Mouse (Mus musculus): ENCODE results near the gene Gm20890. TPM values are rescaled to one million over a fixed set of nuclear protein-coding genes. Genes with fewer than 3 reads are reported as not detected.
"Not testable (repeated sequence)": the region's sequence is repeated elsewhere in the genome, so short reads cannot be mapped to it uniquely, and the experiment has no call there.

Gm20890 gene
- not detected for total RNA-seq (2022)

DNA sequence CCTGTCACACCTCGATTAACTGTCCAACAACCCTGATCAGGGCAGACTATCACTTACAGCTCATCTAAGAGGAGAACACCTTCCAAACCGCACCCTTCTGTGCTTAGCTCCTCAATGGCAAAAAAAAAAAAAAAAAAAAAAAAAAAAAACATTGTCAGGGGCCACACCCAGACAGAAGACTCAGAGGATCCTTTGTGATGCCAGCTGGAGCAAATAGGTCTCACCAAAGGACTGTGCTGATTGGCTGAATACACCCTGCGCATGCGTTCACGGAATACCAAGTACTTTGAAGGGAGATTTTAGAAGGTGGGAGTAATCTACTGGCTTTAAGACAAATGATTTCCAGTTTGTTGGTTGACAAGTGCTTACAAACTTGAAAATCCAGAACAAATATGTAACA, at the start of gene Gm20890:
Gm20890 (minus strand) TSS at position 101 of the 400 bp plus-strand sequence.
- DNase-seq (ENCODE audit: low spot score): not testable (repeated sequence)
